Mouse (Mus musculus) spleen, adult 2 months (tissue): ENCODE measurements around the gene Lcn2. TPM values are rescaled to one million over a fixed set of nuclear protein-coding genes. Genes with fewer than 3 reads are reported as not detected.
"Not testable (repeated sequence)": the region's sequence is repeated elsewhere in the genome, so short reads cannot be mapped to it uniquely, and the experiment has no call there.

Experiments used
- DNase-seq, 2 experiments: peaks; one replicate each; pipeline versions ENCODE4 v3.0.0 to v3.0.0-alpha.2; 2012 to 2021; ENCODE audit warnings: low spot score in 2 of 2, low read depth in 1 of 2
- H3K27ac ChIP-seq: fragments of 200-500 bp; 2 replicates; pipeline ENCODE4 v1.5.1; 2012; ENCODE audit warnings: low read length, inconsistent platforms; ENCODE audit not compliant: insufficient read depth
- H3K27me3 ChIP-seq: fragments of 200-500 bp; 2 replicates; pipeline ENCODE4 v1.6.1; 2012; ENCODE audit warnings: mild to moderate bottlenecking, moderate library complexity, low read length, inconsistent platforms; ENCODE audit not compliant: control insufficient read depth, insufficient read depth
- H3K36me3 ChIP-seq: fragments of 200-500 bp; 2 replicates; pipeline ENCODE4 v1.6.1; 2012; ENCODE audit warnings: mild to moderate bottlenecking, low read length, inconsistent platforms; ENCODE audit not compliant: control insufficient read depth, insufficient read depth
- H3K4me1 ChIP-seq: fragments of 200-500 bp; 2 replicates; pipeline ENCODE4 v1.6.1; 2011; ENCODE audit warnings: inconsistent platforms; ENCODE audit not compliant: control insufficient read depth, insufficient read depth, insufficient read length
- H3K4me3 ChIP-seq: fragments of 200-500 bp; 2 replicates; pipeline ENCODE4 v1.5.1; 2011; ENCODE audit warnings: mild to moderate bottlenecking, inconsistent platforms; ENCODE audit not compliant: insufficient read depth, insufficient read length; ENCODE audit errors: extremely low read depth
- CTCF ChIP-seq: fragments of 200-500 bp; IDR thresholded peaks from 2 replicates; pipeline ENCODE4 v1.5.1; 2011; ENCODE audit warnings: mild to moderate bottlenecking, inconsistent platforms; ENCODE audit not compliant: insufficient read depth, insufficient read length, insufficient replicate concordance; ENCODE audit errors: extremely low read depth
- POLR2A ChIP-seq: fragments of 200-500 bp; IDR thresholded peaks from 2 replicates; pipeline ENCODE4 v1.6.1; 2011; ENCODE audit warnings: low read depth, low read length, inconsistent platforms
- WGBS: fragments of 180-500 bp; shearing (Covaris S2); methylation state at CpG from one replicate; pipeline ENCODE4 v1.1.7; 2018; 5-methylcytosine and 5-hydroxymethylcytosine counted together
- polyA plus RNA-seq: library from polyadenylated mRNA; depleted of rRNA; stranded (reverse); fragments of >200 nt; gene quantifications from 2 replicates; pipeline ENCODE4 v1.2.3, GENCODE M21; 2012

Gene Lcn2
- polyA plus RNA-seq, 1 experiment = 52.9 TPM

- DNase-seq = no peak
- H3K27ac ChIP-seq = no peak overlapping the region
- no peaks in the 10 kb centered on the region; the same call in 1 of the 2 replicates for H3K4me1 ChIP-seq
- 93% methylated on average over 5 of the region's 5 CpGs for WGBS
- no peak for TF ChIP-seq POLR2A
- peaks cover 33% of the 10 kb centered on the region for H3K36me3 ChIP-seq
- no peak overlapping the region for H3K4me3 ChIP-seq
- H3K27me3 ChIP-seq = no peaks in the 10 kb centered on the region
These were observed 20.7 kb downstream of the Lcn2 start for GRCm38 (mm10) chr2:32367315-32367714.

- 82% methylated on average over 8 of the region's 8 CpGs for WGBS
- Histone ChIP-seq H3K27ac (no peak overlapping the region), H3K4me1 (peaks cover 3% of the 10 kb centered on the region; the same call in 1 of the 2 replicates), H3K36me3 (peaks cover 8% of the 10 kb centered on the region), H3K4me3 (no peak overlapping the region), H3K27me3 (no peaks in the 10 kb centered on the region)
- no peak for DNase-seq
- TF ChIP-seq CTCF (no peak), POLR2A (no peak)
These were observed 23.9 kb downstream of the Lcn2 start for GRCm38 (mm10) chr2:32364121-32364520.

GRCm38 (mm10) chr2:32363376-32364106 lies 24.5 kb downstream of the Lcn2 start:
- H3K36me3 ChIP-seq = peaks cover 8% of the 10 kb centered on the region
- peak overlapping the region; percentile 84 for H3K4me3 ChIP-seq
- peak overlapping the region; percentile 68 for H3K27ac ChIP-seq
- H3K27me3 ChIP-seq = no peaks in the 10 kb centered on the region
- no peak for TF ChIP-seq CTCF
- no peak for TF ChIP-seq POLR2A
- 11% methylated on average over 19 of the region's 19 CpGs for WGBS
- H3K4me1 ChIP-seq = peaks cover 3% of the 10 kb centered on the region; the same call in 1 of the 2 replicates
- DNase-seq = no peak

DNA sequence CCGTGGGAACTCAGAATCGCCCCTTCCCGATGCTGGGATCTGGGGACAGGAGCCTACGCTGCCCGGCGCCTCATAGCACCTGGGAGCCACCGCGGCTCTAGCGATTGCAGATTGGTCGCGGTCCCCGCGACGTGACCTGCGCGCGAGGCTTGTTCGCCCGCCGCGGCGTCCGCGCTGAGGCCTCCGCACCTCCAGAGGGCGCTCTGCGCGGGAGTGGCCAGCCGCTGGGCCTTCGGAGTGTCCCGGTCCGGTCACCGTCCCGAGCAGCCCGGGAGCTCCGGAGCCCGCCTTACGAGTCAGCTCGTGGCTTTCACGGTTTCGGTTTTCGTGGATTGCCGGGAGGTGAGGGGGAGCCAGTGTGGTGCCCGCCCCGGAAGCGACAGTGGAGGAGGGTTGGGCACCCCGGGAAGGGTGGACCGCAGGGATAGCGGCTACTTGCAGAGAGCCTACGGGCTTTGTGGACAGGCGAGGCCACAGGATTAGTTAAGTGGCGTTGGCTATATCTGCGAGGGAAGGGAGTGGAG lies 25.2 kb downstream of the Lcn2 start:
- DNase-seq = peak; percentile 61 to 85
- TF ChIP-seq CTCF = peak; percentile 95
- no peak; the same call in 1 of the 2 replicates for TF ChIP-seq POLR2A

DNA sequence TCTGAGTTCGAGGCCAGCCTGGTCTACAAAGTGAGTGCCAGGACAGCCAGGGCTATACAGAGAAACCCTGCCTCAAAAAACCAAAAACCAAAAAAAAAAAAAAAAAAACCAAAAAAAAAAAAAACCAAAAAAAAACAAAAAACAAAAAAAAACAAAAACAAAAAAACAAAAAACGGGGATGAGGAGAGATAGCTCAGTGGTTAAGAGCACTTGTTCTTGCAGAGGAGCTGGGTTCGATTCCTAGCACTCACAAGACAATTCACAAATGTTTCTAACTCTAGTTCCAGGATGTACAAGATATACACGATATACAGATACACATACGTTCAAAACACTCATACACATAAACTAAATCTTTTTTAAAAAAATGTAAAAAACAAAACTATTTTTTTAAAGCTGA lies 25.8 kb downstream of the Lcn2 start:
- not testable (repeated sequence) for H3K36me3 ChIP-seq, H3K4me1 ChIP-seq, H3K27ac ChIP-seq, DNase-seq, H3K27me3 ChIP-seq
- H3K4me3 ChIP-seq = peak overlapping the region; percentile 84; the same call in 1 of the 2 replicates
- 15% methylated on average over 5 of the region's 5 CpGs for WGBS

More for the DNA sequence above, 25.2 kb downstream of the Lcn2 start:
- H3K4me3 ChIP-seq = peak overlapping the region; percentile 84
- peaks cover 3% of the 10 kb centered on the region; the same call in 1 of the 2 replicates for H3K4me1 ChIP-seq
- H3K36me3 ChIP-seq = peaks cover 7% of the 10 kb centered on the region
- H3K27me3 ChIP-seq = no peaks in the 10 kb centered on the region
- WGBS = under 1% methylated on average over 52 of the region's 53 CpGs
- H3K27ac ChIP-seq = peak overlapping the region; percentile 68

- WGBS = 2% methylated on average over 24 of the region's 24 CpGs
- H3K27ac ChIP-seq = no peak overlapping the region
These were observed 26.6 kb downstream of the Lcn2 start for GRCm38 (mm10) chr2:32361437-32361836.

DNA sequence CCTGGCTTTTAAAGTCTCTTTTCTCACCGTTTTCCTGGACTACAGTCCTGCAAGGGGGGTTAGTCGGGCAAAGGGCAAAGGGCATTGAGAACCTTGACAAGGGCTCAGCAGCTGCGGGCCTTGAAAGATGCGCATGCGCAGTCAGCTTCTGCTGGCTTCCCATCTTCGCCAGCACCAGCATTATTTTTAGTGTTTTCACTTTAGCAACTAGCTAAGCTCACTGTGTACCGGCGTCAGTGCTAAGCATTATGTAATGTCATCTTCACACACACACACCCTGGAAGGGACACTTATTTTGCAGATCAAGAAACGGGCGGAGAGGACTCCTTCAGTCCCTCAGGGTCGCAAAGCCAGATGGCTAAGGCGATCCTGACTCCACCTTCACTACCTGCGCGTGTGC lies 27.3 kb downstream of the Lcn2 start:
- TF ChIP-seq CTCF = no peak
- TF ChIP-seq POLR2A = no peak
- no peaks in the 10 kb centered on the region for H3K27me3 ChIP-seq
- 11% methylated on average over 14 of the region's 14 CpGs for WGBS
- peaks cover 3% of the 10 kb centered on the region; the same call in 1 of the 2 replicates for H3K4me1 ChIP-seq
- peak in 1 of 2 experiments; percentile 59 for DNase-seq
- H3K27ac ChIP-seq = no peak overlapping the region; the same call in 1 of the 2 replicates
- no peaks in the 10 kb centered on the region; the same call in 1 of the 2 replicates for H3K36me3 ChIP-seq
- peak overlapping the region; percentile 55; the same call in 1 of the 2 replicates for H3K4me3 ChIP-seq

More at GRCm38 (mm10) chr2:32361437-32361836, 26.6 kb downstream of the Lcn2 start:
- TF ChIP-seq POLR2A (no peak), CTCF (peak; percentile 29; the same call in 1 of the 2 replicates)
- Histone ChIP-seq H3K36me3 (no peaks in the 10 kb centered on the region; the same call in 1 of the 2 replicates), H3K4me3 (peak overlapping the region; percentile 59), H3K4me1 (peaks cover 3% of the 10 kb centered on the region; the same call in 1 of the 2 replicates), H3K27me3 (no peaks in the 10 kb centered on the region)
- DNase-seq = peak; percentile 52 to 74
